Mouse (Mus musculus) kidney, adult 2 months (tissue): ENCODE results near the gene Ano1. TPM values are rescaled to one million over a fixed set of nuclear protein-coding genes. Genes with fewer than 3 reads are reported as not detected.

Experiments used
- DNase-seq: peaks from one replicate; pipeline ENCODE4 v3.0.0; 2021
- H3K27ac ChIP-seq: fragments of 200-500 bp; 2 replicates; pipeline ENCODE4 v1.5.1; 2012; ENCODE audit warnings: low read depth, low read length, control low read depth, inconsistent platforms; ENCODE audit not compliant: insufficient read depth
- H3K27me3 ChIP-seq: fragments of 200-500 bp; replicated peaks from 2 replicates; pipeline ENCODE4 v1.6.1; 2012; ENCODE audit warnings: mild to moderate bottlenecking, moderate library complexity, low read length, inconsistent platforms; ENCODE audit not compliant: control insufficient read depth, insufficient read depth
- H3K36me3 ChIP-seq: fragments of 200-500 bp; 2 replicates; pipeline ENCODE4 v1.6.1; 2012; ENCODE audit warnings: mild to moderate bottlenecking, moderate library complexity, low read length, inconsistent platforms; ENCODE audit not compliant: control insufficient read depth, insufficient read depth
- H3K4me1 ChIP-seq: fragments of 200-500 bp; 2 replicates; pipeline ENCODE4 v1.6.1; 2011; ENCODE audit warnings: low read length; ENCODE audit not compliant: control insufficient read depth, insufficient read depth
- H3K4me3 ChIP-seq: fragments of 200-500 bp; 2 replicates; pipeline ENCODE4 v1.5.1; 2011; ENCODE audit warnings: mild to moderate bottlenecking, low read depth, low read length, control low read depth; ENCODE audit not compliant: insufficient read depth
- CTCF ChIP-seq: fragments of 200-500 bp; conservative IDR thresholded peaks from 2 replicates; pipeline ENCODE4 v1.5.1; 2011; ENCODE audit warnings: low read depth, mild to moderate bottlenecking, control low read depth, low read length, moderate library complexity, mixed read lengths; ENCODE audit not compliant: insufficient read depth, insufficient read length
- POLR2A ChIP-seq: fragments of 200-500 bp; IDR thresholded peaks from one replicate; pipeline ENCODE4 v1.6.1; 2011; ENCODE audit warnings: low read depth, low read length, control low read depth
- WGBS: fragments of 180-500 bp; shearing (Covaris S2); methylation state at CpG from one replicate; pipeline ENCODE4 v1.1.7; 2018; 5-methylcytosine and 5-hydroxymethylcytosine counted together
- polyA plus RNA-seq: library from polyadenylated mRNA; depleted of rRNA; stranded (reverse); fragments of >200 nt; gene quantifications from 2 replicates; pipeline ENCODE4 v1.2.3, GENCODE M21; 2012

Ano1 gene
- polyA plus RNA-seq, 1 experiment, result 10.0 TPM

DNA sequence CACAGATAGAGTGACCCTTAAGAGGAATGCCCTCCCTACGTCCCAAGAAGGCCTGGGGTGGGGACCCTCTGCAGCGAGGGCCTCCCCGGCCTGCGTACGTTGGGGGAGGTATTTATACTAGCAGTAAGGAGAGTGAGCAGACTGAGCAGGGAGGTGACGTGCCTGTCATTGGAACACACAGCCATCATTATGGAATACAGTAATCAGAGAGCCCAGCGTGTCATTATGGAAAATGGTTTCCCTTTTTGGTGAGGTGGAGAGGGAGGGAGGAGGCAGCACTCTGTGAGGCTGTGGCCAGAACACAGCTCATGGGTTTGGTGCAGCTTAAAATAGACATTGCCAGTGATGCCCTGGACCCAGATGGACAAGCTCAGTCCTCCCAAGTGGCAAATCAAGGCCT lies 11.1 kb downstream of the Ano1 start:
- DNase-seq, result no peak
- Histone ChIP-seq H3K36me3 (no peaks in the 10 kb centered on the region), H3K4me1 (no peaks in the 10 kb centered on the region), H3K4me3 (no peak overlapping the region), H3K27ac (no peak overlapping the region), H3K27me3 (no peaks in the 10 kb centered on the region)
- TF ChIP-seq POLR2A (no peak), CTCF (no peak)
- 77% methylated on average over 7 of the region's 7 CpGs for WGBS

DNA sequence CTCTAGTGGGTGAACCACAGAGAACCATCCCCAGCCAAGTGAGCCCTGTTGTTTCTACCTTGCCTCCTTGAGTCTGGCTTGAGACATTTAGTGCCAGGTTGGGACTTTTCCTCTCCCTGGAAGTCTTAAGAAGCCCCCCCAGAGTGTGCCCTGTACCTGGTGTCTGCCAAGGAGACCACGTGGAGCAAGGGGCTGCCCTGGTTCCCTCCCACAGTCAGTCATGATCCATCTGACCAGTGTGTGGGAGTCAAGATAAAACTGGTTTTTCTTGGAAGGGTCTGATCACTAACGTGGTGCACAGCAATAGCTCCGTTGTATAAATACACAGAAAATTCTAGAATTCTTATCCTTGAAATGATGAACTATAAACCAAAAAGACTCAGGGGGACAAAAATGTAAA lies 12.0 kb downstream of the Ano1 start:
- 21% methylated on average over 3 of the region's 3 CpGs for WGBS
- TF ChIP-seq POLR2A (no peak), CTCF (no peak)
- no peak for DNase-seq
- Histone ChIP-seq H3K27ac (no peak overlapping the region), H3K4me3 (no peak overlapping the region), H3K27me3 (no peaks in the 10 kb centered on the region), H3K36me3 (no peaks in the 10 kb centered on the region), H3K4me1 (no peaks in the 10 kb centered on the region)

DNA sequence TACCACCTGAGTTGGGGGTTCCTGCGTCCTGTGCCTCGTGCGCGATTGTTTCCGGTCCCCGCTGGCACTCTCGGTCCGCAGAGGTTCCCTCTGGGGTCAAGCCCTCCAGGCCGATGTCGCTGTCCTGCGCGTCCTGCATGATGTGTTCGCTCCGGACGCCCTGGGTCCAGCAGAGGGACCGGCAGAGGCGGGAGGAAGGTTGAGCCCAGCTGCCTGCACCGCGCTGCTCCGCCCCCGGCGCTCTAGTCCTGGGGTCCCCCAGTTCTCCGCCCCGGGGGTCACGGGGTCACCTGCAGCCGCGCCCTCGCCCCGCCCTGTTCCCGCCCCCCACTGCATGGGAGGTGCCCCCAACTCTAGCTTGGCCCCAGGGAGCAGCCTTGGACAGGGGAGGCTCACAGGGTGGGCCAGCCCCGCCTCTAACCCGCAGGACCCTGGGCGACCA lies 13.4 kb downstream of the Ano1 start:
- WGBS, result 2% methylated on average over 33 of the region's 33 CpGs
- no peak for DNase-seq
- H3K4me3 ChIP-seq, result peak overlapping the region; percentile 44
- TF ChIP-seq POLR2A (no peak), CTCF (no peak)
- H3K27ac ChIP-seq, result no peak overlapping the region
- H3K36me3 ChIP-seq, result no peaks in the 10 kb centered on the region
- H3K4me1 ChIP-seq, result no peaks in the 10 kb centered on the region
- H3K27me3 ChIP-seq, result no peaks in the 10 kb centered on the region

DNA sequence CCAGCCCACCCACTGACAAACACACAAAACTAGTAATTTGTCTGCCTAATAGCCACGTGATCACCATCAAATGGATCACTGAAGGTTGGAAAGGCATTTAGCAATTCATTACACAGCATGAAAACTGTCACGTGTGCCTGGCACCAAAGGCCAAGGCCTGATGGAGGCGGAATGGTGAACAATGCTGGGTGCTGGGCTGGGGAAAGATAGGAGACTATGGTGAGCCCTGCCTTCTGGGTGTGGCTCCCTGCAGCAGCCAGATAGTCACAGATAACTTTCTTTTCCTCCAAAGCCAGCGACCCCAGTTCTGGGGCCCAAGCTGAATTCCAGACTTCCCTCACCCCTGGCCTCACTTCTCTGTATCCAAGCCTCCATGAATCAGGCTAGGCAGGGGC lies 19.9 kb downstream of the Ano1 start:
- no peak for TF ChIP-seq CTCF
- no peak for TF ChIP-seq POLR2A
- DNase-seq, result no peak
- WGBS, result 48% methylated on average over 4 of the region's 4 CpGs

DNA sequence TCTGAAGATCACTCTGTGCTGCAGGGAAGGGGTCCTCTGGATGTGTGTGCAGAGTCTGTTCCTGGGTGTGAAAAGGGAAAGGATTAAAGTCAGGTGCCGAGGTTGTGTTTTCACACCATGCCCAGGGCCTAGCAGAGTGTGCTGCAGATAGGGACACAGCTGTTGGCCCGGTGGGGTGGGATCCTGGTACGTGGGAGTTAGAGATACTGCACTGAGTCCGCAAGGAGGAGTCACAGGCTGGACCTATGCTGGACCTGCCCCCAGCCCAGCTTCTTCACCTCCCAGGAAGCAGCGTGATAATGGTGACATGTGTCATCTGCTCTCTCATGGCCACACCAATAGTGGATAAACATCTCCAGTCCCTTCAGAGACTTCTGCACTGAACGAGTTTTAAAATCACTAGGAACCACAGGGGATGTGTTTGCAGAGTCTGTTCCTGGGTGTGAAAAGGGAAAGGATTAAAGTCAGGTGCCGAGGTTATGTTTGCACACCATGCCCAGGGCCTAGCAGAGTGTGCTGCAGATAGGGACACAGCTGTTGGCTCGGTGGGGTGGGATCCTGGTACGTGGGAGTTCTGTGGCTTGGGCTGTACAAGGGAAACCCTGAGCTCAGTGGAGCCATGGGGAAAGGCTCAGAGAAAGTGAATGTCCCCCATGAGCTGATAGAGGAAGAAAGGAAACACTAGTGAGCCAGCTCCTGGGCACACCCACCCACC lies 20.4 kb downstream of the Ano1 start:
- WGBS, result 53% methylated on average over 9 of the region's 9 CpGs
- no peaks in the 10 kb centered on the region for H3K36me3 ChIP-seq
- TF ChIP-seq CTCF (no peak), POLR2A (no peak)
- H3K4me1 ChIP-seq, result no peaks in the 10 kb centered on the region
- H3K4me3 ChIP-seq, result no peak overlapping the region
- H3K27ac ChIP-seq, result no peak overlapping the region
- H3K27me3 ChIP-seq, result no peaks in the 10 kb centered on the region
- no peak for DNase-seq

More for the DNA sequence above, 19.9 kb downstream of the Ano1 start:
- Histone ChIP-seq H3K4me1 (no peaks in the 10 kb centered on the region), H3K27me3 (no peaks in the 10 kb centered on the region), H3K36me3 (no peaks in the 10 kb centered on the region), H3K4me3 (no peak overlapping the region), H3K27ac (no peak overlapping the region)

DNA sequence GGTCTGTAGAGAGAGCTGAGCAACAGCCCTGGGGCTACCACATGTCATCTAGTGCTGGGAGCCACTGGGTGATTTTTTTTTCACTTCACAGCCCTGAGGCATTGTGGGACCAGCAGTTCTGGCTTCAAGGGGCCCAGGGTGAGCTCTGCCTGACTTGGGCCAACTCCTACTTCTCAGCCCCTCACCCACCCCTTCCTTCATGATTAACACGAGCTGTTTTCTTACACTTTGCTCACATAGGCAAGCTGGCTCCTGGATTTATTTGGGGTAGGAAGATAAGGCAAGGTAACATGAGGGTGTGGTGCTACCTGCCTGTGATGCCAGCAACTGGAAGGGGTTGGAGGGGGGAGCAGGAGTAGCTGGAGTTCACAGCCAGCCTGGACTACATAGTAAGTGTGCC lies 27.5 kb downstream of the Ano1 start:
- 31% methylated on average over 1 of the region's 1 CpGs for WGBS
- H3K4me3 ChIP-seq, result no peak overlapping the region
- TF ChIP-seq POLR2A (no peak), CTCF (no peak)
- no peaks in the 10 kb centered on the region for H3K27me3 ChIP-seq
- H3K36me3 ChIP-seq, result no peaks in the 10 kb centered on the region
- H3K27ac ChIP-seq, result no peak overlapping the region
- H3K4me1 ChIP-seq, result no peaks in the 10 kb centered on the region
- no peak for DNase-seq

DNA sequence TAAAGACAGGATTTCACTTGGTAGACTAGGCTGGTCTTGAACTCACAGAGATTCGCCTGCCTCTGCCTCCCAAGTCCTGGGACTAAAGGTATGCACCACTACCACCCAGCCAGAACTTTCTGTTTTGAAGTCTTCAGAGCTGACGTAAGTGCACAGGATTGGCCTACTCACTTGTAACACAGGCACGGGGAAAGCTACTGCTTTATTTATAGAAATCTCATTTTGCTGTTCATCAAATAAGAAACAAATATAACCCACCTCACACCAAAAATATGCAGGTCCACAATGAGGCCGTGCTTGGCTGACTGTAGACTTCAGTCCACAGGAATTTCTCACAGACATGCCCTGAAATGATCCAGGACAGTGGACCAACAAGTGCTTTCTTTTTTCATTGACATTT lies 31.8 kb downstream of the Ano1 start:
- H3K27ac ChIP-seq, result no peak overlapping the region
- no peaks in the 10 kb centered on the region for H3K4me1 ChIP-seq
- no peak overlapping the region for H3K4me3 ChIP-seq
- TF ChIP-seq POLR2A, result no peak
- no peak for TF ChIP-seq CTCF
- WGBS, result 74% methylated on average over 4 of the region's 4 CpGs
- no peaks in the 10 kb centered on the region for H3K27me3 ChIP-seq
- H3K36me3 ChIP-seq, result no peaks in the 10 kb centered on the region
- DNase-seq, result no peak
